ENCODE assay signal across 9 mouse cellular contexts in genomic region chr1:55383114-55383773, GRCm38 (mm10). TPM values are rescaled to one million over a fixed set of nuclear protein-coding genes. Genes with fewer than 3 reads are reported as not detected.
A peak's percentile ranks its signal among the peaks of the same experiment; 100 is the strongest.
DNase-seq lines count a peak whose midpoint lies in the region; ATAC-seq and TF ChIP-seq lines count a peak whose summit lies in the region.
"Had no signal": no experiment of that assay in that cellular context is flagged by ENCODE, and none has a peak within 500 bp of the region (broad histone marks: within the 10 kb centered on the region; RNA-seq: fewer than 3 reads in every experiment).

No protein-coding gene starts in this region.

- peak; percentile 93 for TF ChIP-seq CTCF in left cerebral cortex, adult 2 months (IDR thresholded peaks at IDR 0.05)

- no peak overlapping the region for H3K4me2 ChIP-seq in hindbrain, embryonic 15.5 days

- H3K27me3 ChIP-seq in hindbrain, embryonic 15.5 days = no peaks in the 10 kb centered on the region

- ATAC-seq in hindbrain, embryonic 15.5 days (ENCODE audit: low FRiP score, low read depth) = peak; percentile 88

- intact Hi-C loops in left cerebral cortex, adult 2 months (cut with DNase I) = loop anchor here (1.0 to 10.0 kb wide), 3 partner anchors 82 to 298 kb away; partner anchors contain the start of genes Hspd1, Hspe1 and Mars2

- no peaks in the 10 kb centered on the region for H3K36me3 ChIP-seq in hindbrain, embryonic 15.5 days

- 9% methylated on average over 9 of the region's 9 CpGs for WGBS in hindbrain, embryonic 15.5 days

- no peaks in the 10 kb centered on the region for H3K9me3 ChIP-seq in hindbrain, embryonic 15.5 days

- DNase-seq in R1 (ENCODE audit: low read depth, low spot score) = peak; percentile 87
- peak; percentile 66 for DNase-seq in cerebellum, adult 9-10 months
- peak; percentile 49 to 90 for DNase-seq in frontal cortex, adult 2 months (ENCODE audit: extremely low spot score in 1 of 2, low spot score in 1 of 2)
- peak; percentile 81 to 84 for DNase-seq in left cerebral cortex, adult 2 months (ENCODE audit: extremely low spot score in 1 of 2, low spot score in 2 of 2)
- DNase-seq in mesoderm, embryonic 11.5 days (ENCODE audit: low read depth, low spot score) = peak; percentile 86
- peak; percentile 83 for DNase-seq in right cerebral cortex, postnatal 14 days
- peak; percentile 58 for DNase-seq in yolk sac, embryonic 10.5 days (ENCODE audit: low spot score)

- no peaks in the 10 kb centered on the region for H3K4me1 ChIP-seq in hindbrain, embryonic 15.5 days (replicated peaks)

- H3K27ac ChIP-seq in hindbrain, embryonic 15.5 days (replicated peaks) = no peak overlapping the region
- H3K27ac ChIP-seq in left cerebral cortex, adult 2 months = no peak overlapping the region
- H3K27ac ChIP-seq: macrophage had no signal

- H3K4me3 ChIP-seq in hindbrain, embryonic 15.5 days = no peak overlapping the region
- no peak overlapping the region for H3K4me3 ChIP-seq in left cerebral cortex, adult 2 months

- H3K9ac ChIP-seq in hindbrain, embryonic 15.5 days = no peak overlapping the region

RNA-seq across cellular contexts. Expression of gene Boll, which starts 20.0 kb away (rescaled TPM):
- not detected in 2 replicates for polyA plus RNA-seq in frontal cortex, adult 2 months (2012; rRNA removed)
- polyA plus RNA-seq in hindbrain, embryonic 15.5 days (2015; fragmentation: Nextera tagmentation; extraction: Ambion mirVana) = 0.22 TPM in 1 of 2 replicates, not detected in the other
- total RNA-seq in left cerebral cortex, adult 2 months (2021) = not detected
- polyA plus RNA-seq: macrophage had no signal

RNA-seq across cellular contexts. Expression of gene Plcl1, which starts 22.5 kb away (rescaled TPM):
- 7.4 and 8.2 TPM in 2 replicates for polyA plus RNA-seq in frontal cortex, adult 2 months (2012; rRNA removed)
- polyA plus RNA-seq in hindbrain, embryonic 15.5 days (2015; fragmentation: Nextera tagmentation; extraction: Ambion mirVana) = 4.0 and 4.5 TPM in 2 replicates
- total RNA-seq in left cerebral cortex, adult 2 months (2021) = 10 to 100 TPM; 21.9 to 26.5 TPM
